Mouse (Mus musculus) heart, postnatal 4 days (tissue): ENCODE results near the gene Pick1. TPM values are rescaled to one million over a fixed set of nuclear protein-coding genes. Genes with fewer than 3 reads are reported as not detected.
A peak's percentile ranks its signal among the peaks of the same experiment; 100 is the strongest.
"Not testable (repeated sequence)": the region's sequence is repeated elsewhere in the genome, so short reads cannot be mapped to it uniquely, and the experiment has no call there.

Experiments used
- DNase-seq: peaks from one replicate; pipeline ENCODE4 v3.0.0; 2021
- total RNA-seq, 2 experiments: library from RNA; stranded (reverse); gene quantifications; 2 replicates each; pipeline ENCODE4 v1.2.3; 2021

Gene Pick1
- total RNA-seq, 2 experiments from 2014 or later: 24.5 to 26.0 TPM

DNA sequence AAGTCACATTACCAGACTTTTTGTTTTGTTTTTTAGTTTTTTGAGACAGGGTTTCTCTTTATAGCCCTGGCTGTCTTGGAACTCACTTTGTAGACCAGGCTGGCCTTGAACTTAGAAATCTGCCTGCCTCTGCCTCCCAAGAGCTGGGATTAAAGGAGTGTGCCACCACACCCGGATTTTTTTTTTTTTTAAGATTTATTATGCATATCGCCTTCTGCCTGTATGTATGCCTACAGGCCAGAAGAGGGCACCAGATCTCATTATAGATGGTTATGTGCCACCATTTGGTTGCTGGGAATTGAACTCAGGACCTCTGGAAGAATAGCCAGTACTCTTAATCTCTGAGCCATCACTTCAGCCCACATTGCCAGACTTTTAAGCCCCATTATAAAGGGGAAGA, 3.2 kb upstream of the Pick1 start:
- DNase-seq: not testable (repeated sequence)

DNA sequence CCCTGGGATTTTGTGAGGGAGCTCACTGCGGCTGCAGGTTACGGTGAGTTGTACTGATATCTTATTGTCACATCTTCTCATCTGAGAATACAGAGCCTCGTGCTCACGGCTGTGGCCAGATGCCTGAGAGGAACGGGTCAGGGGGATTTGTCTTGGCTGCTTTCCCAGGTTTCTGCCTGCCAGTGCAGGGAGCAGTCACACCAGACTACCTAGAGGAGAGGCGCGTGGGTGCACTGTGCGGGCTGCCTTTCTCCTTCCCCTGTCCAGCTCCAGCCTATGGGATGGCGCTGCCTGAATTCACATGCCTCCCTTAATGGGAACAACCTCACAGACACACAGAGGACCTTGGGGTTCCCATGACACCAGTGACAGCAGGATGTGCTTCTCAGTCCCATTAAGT, 6.3 kb downstream of the Pick1 start:
- peak; percentile 37 for DNase-seq

DNA sequence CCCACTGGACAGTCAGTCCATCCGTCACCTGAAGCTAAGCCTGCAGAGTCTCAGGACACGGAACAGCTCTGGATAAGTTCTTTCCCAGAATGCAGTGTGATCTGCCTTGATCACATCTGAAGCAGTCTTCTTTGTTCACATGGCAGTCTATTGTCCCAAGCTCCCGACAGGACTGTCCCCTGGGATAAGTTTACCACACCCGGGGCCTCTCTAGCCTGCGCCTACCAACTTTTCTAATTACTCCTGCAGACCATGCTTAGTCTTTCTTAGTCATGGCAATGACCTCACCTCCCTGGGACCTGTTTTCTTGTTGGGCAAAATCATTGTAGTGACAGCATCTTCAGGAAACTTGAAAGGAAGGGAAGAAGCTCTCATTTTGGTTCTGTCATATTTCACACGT, 9.1 kb downstream of the Pick1 start:
- no peak for DNase-seq

DNA sequence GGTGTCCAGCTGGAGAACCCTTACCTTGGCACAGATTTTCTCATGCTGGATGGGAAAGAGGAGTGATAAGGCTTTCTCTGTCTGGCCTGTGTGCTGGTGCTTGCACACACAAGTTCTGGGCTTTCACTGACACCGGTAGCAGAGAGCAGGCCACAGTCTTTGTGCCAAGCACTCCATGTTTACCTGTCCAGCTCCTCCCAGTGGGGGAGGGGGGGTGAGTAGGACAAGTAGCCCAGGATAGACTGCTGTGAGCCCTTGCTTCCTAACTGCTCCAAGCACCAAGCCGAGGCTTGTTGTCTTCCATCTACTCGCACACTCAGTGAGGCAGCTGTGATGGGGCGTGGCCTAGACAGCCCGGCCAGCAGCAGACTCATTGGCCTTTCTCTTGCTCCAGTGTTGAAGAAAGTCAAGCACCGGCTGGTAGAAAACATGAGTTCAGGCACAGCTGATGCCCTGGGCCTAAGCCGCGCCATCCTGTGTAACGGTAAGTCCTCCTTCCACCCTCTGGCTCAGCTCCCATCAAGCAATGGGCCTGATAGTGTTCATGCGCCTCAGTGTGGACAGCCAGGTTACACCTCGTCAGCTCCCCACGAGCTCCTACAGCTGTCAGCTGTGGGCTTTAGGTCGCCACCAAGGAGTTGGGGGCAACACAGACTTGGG, 13.7 kb downstream of the Pick1 start:
- DNase-seq: no peak

DNA sequence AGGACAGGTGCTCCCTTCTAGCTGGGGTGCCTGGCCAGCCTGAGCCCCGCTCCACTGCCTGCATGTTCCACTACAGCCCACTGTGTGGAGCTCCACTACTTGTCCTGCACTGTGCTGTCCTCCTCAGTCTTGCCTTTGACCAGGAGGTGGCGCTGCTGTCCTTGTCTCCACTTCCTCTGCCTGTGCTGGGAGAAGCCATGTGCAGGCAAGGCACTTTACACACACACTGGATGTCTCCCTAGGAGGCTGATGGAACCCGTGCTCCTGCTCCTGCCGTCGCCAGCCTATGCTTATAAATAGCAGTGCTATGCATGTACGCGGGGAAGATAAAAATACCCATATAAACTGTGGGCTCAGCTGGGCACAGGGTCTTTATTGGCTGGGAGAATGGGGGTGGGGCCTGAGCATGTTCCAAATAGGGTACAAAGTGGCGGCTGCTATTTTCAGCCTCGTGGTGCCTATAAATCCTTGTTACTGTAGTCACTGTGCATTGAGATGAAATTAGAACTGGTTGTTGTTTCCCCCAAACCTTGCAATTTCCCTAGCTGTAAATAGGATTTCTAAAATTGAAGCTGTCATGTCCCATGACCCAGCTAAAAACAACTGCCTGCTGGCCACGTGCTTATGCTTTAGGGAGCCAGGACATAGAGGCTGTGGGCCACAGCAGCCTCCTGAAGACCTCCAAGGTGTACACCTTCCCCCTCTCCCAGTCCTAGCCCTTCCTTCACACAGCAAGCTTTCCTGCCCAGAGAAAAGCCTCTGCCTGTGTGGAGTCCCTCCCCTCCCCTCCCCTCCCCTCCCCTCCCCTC, 14.5 kb downstream of the Pick1 start:
- DNase-seq: peak; percentile 98

DNA sequence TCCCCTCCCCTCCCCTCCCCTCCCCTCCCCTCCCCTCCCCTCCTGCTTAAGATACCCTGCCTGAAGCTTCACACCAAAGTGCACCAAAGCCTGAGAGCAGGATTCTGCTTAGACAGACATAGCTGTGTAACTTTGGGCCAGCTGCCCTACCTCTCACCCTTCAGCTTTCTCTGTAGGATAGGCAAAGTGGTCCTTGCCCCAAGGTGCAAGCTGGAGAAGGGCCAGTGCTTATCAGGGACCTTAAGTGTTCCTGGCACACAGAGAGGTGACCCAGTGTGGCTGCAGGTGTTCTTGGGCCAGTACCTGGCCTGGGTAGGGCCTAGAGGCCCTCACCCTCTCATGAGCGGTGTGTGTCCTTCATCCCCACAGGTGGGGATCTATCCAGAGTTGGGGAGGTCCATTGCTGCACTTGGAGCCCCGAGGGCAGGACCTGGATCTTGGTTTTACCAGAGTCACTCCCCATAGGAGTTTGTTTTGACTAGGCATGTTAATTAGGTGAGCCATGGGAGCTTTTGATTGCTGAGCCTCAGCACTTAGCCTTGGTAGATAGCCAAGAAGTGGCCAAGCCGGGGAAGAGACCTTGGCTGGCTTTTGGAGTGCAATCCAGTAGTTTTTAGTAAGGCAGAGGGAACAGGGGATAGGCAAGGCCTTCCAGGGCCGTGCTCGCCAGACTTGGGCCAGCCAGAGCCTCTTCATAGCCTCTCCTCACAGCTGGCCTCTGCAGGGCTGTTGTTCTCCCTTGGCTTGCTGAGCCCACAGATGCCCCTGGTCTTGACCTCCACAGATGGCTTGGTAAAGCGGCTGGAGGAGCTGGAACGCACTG, 15.3 kb downstream of the Pick1 start:
- peak; percentile 24 for DNase-seq

DNA sequence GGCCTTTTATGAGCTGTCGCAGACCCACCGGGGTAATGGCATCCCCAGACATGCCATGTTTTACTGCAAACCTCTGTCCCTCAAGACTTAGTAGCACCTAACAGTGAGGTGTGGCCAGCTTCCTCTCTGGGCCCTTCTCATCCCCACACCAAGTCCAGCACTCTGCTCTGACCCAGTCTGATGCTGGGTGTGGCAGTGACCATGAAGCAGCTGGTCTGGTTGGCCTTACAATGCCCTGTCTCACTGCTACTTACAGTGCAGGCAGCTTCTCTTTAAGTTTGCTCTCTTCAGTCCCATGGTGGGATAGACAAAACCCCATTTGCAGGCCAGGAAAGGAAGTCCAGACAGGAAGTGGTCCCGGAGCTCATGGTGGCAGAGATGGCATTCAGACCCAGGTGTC, 16.3 kb downstream of the Pick1 start:
- no peak for DNase-seq

DNA sequence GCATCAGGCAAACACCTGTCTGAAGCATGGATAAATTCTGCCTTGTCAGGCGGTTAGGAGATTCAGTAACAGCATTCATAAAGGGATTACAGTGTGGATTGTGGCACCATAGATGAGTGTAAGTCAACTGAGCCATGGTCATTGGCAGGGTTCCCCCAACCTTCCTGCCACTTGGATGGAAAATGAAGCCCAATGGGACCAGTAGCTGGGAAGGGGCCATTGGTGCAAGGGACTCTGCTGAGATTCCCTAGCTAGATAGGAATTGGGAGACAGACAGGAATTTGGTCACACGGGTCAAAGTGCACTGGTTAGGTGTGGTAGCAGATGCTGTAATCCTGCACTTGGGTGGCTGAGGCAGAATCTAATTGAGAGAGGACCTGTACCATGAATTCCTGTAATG, 21.3 kb downstream of the Pick1 start:
- no peak for DNase-seq

DNA sequence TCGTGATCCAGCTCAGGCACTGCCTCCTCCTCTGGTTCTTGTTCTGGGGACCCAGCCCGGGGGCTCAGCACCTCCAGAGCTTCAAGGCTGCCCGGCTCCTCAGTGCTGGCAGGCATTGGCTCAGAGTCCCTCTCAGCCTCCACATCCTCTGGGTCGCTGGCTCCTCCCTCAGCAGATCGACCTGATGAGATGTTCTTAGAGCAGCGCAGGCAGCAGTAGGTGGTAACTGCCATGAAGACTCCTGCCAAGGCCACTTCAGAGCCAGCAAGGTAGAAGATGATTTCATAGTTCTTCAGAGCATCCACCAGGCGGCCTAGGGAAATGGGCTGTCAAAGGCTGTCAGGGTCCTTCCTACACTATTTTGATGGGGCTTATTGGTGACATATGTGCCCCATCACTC, 22.2 kb downstream of the Pick1 start:
- DNase-seq: no peak

DNA sequence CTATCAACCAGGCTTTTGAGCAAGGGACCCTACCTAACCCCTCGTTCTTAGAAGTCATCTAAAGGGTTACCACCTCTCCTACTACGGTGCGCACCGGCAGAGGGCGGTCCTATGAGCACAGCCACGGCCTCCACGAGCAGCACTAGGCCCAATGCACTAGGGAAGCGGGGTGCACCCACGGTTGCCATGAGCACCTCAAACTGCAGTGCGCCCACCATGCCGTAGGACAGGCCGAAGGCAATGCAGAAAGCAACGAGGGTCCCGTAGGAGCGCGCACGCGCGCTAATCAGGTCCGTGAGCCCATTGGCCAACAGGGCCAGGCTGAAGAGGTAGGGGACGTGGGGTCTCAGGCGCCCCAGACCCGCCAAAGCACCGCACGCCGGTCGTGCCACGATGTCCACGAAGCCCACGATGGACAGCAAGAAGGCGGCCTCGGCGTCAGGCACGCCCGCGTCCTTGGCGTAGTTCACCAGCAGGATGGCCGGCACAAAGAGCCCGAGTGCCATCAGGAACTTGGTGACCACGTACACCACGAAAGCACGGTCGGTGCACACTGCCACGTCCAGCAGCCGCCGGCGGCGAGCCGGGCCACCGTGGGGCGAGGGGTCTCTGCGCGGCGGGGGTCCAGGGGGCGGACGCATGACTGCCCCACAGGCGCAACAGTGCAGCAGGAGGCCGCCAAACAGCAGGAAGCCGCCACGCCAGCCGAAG, 23.0 kb downstream of the Pick1 start:
- DNase-seq: peak; percentile 28

DNA sequence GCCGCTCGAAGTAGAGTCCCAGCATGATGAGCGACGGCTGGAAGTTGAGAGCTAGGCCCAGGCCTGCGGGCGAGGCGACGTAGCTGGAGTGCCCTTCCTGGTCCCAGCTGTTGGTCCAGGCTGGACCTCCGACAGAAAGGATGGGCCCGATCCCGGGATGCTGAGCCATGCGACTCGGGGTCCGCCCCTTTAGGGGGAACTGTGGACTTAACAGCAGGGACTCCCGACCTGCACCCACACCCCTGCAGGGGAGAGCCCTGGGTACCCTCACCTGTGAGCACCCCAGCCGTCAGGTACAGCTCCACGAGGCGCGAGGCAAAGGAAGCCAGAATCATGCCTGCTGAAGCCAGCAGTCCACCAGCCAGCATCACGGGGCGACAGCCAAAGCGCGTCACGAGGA, 23.6 kb downstream of the Pick1 start:
- no peak for DNase-seq

DNA sequence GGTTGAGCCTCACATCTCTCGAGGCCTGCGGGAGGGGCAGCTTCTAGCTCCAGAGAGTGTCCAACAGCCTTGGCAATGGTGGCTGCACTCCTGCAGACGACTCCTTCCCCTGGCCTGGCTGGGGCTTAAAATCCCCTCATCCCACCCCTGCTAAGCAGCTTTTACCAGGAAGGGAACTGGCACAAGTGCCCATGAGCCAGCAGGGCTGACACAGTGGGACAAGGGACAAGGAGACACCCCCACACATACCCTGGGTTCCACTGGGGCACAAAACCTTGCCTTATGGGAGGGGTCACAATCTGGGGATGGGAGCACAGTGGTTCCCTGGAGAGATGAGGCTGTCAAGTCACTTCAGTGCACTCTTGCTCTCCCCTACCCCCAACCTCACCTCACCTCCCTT, 25.7 kb downstream of the Pick1 start, which contains the start of gene Slc16a8:
Gene Slc16a8 (minus strand): TSS at position 101 of the 400 bp plus-strand sequence.
- DNase-seq: no peak

DNA sequence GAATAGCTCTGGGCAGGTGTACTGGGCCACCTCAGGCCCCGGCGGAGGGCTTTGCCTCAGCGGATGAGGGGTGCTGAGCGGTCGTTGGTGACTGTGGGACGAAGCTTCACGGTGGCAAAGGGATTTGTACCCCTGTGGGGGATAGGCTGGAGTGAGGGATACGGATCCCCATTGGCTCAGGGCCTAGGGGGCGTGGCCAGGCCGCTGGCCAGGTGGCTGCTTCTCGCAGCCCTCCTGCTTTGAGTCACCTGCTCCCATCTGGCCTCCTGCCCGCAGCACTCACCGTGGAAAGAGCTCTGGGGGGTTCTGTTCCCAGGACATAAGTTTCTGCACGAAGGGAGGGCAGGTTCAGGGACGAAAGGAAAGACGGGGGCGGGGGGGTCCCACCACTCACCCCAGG, 29.5 kb downstream of the Pick1 start:
- no peak for DNase-seq

DNA sequence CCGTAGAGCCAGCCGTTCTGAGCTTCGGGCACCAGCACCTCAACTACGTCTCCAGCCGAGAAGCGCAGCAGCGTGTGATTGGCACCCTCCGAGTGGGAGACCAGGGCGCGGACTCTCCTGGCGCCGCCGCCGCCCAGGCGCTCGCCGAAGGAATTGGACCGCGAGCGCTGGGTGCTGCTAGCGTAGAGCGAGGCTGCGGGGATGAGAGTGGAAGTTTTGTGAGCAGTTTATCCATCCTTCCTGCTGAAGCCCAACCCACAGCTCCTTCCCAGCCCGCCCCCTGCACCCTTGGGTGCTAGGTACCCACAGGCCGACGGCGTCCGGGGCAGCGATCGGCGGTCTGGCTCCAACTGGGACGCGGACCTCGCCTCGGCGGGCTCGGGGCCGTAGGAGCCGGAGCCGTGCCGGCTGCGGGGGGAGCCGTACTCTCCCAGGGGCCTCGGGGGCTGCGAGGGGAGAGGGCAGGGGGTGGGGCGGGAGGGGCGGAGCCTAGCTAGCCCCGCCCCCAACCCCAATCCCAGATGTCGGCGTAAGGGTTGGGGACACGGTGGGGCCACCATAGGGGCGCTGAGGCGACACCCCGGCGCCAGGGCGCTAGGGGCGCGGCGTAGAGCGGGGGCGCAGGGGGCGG, 32.2 kb downstream of the Pick1 start:
- peak; percentile 46 for DNase-seq

DNA sequence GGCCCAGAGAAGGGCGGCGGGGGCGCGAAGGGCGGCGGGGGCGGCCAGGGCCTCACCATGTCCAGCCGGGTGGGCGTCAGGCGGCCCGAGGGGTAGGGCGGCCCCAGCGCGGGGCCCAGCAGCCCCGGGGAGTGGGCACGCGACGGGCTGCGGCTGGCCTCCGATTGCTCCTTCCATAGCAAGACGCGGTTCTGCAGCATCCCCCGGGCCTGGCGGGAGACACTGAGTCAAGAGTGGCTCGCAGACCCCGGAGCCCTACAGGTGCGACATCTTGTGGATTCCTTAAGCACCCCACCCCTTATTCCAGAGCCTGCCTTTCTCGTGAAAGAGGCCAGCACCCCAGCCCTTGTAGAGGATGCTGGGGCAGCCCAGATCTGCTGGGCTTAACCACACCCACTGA, 32.8 kb downstream of the Pick1 start:
- DNase-seq: no peak

DNA sequence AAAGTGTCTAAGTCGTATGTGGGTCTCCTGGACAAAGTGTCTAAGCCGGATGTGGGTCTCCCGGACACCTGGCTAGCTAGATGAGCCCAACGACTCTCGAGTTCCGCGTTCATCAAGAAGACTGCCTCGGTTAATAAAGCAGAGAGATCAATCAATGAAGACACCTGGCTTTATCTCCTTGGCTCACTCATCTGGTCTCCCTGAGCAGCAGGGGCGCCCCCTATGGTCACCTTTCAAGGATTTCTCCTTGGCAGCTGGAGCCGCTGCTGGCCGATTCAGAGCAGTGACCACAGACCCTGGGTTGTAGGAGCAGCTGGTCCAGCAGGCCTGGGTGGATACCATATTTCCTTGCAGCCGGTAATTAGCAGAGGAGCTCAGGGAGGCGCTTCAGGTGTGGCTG, 33.4 kb downstream of the Pick1 start:
- DNase-seq: no peak

DNA sequence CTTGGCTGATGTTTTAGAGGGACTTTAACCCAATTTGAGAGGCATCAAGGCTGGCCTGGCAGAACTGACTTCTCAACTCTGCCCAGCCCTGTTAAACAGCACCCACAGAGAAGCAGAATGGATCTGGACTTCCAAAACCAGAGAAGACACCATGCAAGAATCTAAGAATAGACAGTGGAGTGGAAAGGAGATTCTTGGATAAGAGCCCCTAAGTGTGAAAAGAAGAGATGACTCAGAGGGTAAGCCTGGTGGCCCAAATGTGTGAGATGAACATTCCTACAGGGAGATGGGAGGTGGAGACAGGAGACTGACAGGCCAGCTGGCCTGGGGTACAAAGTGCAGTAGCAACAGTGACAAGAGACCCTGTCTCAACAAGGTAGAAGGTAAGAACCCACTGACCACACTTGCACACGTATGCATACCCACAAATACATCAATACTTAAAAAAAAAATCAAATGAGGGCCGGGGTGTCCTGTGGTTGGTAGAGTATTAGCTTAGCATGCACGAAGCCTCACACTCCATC, 33.9 kb downstream of the Pick1 start:
- no peak for DNase-seq

DNA sequence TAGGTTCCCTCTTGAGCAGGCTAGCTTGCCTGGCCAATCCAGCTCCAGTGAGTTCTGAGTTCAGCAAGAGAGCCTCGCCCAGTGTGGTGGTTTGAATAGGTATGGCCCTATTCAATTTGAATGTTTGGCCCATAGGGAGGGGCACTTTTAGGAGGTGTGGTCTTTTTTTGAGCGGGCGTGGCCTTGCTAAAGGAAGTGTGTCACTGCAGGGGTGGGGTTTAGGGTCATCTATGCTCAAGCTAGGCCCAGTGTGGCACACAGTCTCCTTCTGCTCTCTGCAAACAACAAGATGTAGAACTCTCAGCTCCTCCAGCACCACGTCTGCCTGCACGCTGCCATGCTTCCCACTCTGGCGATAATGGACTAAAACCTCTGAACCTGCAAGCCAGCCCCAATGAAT, 34.8 kb downstream of the Pick1 start:
- no peak for DNase-seq

DNA sequence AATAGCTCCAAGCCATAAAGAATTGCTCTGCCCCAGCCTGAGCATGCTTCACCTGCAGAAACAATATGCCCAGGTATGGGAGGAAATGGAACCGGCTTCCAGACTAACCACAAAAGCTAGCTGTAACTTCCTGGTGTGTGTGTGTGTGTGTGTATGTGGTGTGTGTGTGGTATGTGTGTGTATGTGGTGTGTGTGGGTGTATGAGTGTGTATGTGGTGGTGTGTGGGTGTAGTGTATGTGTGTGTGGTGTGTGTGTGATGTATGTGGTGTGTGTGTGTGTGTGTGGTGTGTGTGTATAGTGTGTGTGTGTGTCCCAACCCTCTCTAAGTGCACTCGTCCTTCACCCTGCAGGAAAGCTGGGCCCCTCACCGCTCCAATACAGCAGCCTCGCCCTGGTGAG, 36.4 kb downstream of the Pick1 start:
- DNase-seq: no peak

DNA sequence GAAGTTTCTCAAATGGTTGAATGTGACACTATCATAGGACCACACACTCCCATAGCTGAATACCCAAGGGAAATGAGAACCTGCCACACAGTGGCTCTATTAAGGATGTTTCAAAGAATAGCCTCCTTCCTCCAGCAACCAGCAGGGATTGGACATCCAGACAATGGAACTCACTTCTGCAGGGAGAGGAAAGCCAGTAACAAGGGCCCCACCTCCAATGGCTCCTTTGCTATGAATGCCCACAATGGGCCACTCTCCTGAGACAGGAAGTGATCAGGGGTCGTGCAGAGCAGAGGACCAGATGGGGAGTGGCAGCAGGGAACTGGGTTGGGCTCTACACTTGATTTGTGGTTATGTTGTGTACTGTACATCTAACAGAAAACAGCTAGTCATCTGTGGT, 39.5 kb downstream of the Pick1 start:
- DNase-seq: no peak

DNA sequence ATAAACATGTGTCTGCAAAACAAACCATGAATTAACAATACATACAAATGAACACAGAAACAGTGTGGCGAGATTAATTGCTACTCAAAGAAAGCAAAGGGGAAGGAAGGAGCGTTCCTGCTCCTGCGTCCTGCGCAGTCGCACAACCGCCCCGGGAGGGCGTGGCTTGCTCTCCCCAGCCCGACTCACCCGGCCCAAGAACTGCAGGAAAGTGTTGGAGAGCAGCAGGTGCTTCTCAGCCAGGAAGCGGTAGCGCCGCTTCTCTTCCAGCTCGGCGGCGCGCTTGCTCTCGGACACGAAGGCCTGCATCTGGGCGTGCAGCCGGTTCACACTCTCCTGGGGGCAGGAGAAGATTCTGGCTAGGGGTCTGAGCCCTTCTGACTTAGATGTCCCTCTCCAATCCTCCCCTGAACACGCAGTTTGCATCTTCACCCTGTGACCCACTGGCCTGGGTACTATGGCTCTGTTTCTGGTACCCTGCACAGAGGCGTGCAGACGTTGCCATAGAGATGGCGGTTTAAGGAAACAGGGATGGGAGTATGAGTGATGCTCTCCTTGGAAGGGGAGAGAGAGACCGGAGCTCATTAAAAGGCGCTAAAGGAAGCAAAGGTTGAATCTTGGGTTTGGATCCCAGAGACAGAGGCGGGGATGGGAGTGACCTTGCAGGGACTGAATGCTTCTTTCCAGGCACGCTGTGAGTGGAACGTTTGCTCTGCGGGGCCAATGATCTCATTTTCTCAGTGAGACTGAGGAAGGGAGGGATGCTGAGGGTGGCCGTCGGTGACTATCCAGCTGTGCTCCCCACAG, 41.5 kb downstream of the Pick1 start:
- DNase-seq: peak; percentile 78
